9 mouse cellular contexts compared by ENCODE assay signal in the genomic region with DNA sequence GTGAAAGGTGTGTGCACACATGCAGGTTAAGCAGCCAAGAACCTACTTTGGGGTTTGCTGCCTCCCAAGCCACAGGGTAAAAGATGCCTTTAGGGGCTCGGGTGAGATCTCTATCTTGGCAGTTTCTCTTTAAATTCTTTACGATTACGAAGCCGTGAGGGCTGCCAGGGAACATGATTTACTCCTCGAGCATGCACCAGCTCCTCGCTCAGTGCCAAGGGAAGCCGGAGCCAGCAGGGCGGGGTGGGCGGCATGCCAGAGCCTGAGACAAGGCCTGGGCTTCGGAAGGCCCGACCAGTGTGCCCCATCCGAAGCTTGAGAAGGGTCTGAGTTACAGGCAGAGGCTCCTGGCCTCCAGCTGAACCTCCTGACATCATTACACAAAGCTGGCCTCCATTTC. TPM values are rescaled to one million over a fixed set of nuclear protein-coding genes. Genes with fewer than 3 reads are reported as not detected.
DNase-seq lines count a peak whose midpoint lies in the region; ATAC-seq and TF ChIP-seq lines count a peak whose summit lies in the region.
"Had no signal": no experiment of that assay in that cellular context is flagged by ENCODE, and none has a peak within 500 bp of the region (broad histone marks: within the 10 kb centered on the region; RNA-seq: fewer than 3 reads in every experiment).

No protein-coding gene starts in this region.

- no peak overlapping the region for H3K27ac ChIP-seq in kidney, embryonic 14.5 days (ENCODE audit: low read depth, low read length)
- peak overlapping the region; percentile 69; the same call in 1 of the 2 replicates for H3K27ac ChIP-seq in forebrain, postnatal 0 days (ENCODE audit: low read depth, low read length)
- no peak overlapping the region for H3K27ac ChIP-seq in hindbrain, embryonic 14.5 days
- H3K27ac ChIP-seq in midbrain, embryonic 14.5 days (replicated peaks; ENCODE audit: low read depth, low read length) = no peak overlapping the region

- 13% methylated on average over 12 of the region's 12 CpGs for WGBS in kidney, embryonic 14.5 days
- WGBS in forebrain, postnatal 0 days = 26% methylated on average over 12 of the region's 12 CpGs
- 51% methylated on average over 12 of the region's 12 CpGs for WGBS in hindbrain, embryonic 14.5 days
- WGBS in midbrain, embryonic 14.5 days = 60% methylated on average over 12 of the region's 12 CpGs

- peaks cover 100% of the 10 kb centered on the region for H3K4me1 ChIP-seq in kidney, embryonic 14.5 days (ENCODE audit: control insufficient read depth, insufficient read depth, low read length)
- peaks cover 34% of the 10 kb centered on the region for H3K4me1 ChIP-seq in forebrain, postnatal 0 days (ENCODE audit: insufficient read depth)
- H3K4me1 ChIP-seq in hindbrain, embryonic 14.5 days (replicated peaks; ENCODE audit: control insufficient read depth, insufficient read depth, low read length) = peaks cover 73% of the 10 kb centered on the region
- H3K4me1 ChIP-seq in midbrain, embryonic 14.5 days (ENCODE audit: control insufficient read depth, insufficient read depth, low read length) = peaks cover 53% of the 10 kb centered on the region

- H3K9ac ChIP-seq in kidney, embryonic 14.5 days (ENCODE audit: low read depth, low read length) = no peak overlapping the region
- H3K9ac ChIP-seq in forebrain, postnatal 0 days = 0 out of 2 replicates have a peak overlapping the region, but pooled peaks have one; percentile 14
- no peak overlapping the region for H3K9ac ChIP-seq in hindbrain, embryonic 14.5 days
- H3K9ac ChIP-seq in midbrain, embryonic 14.5 days (replicated peaks; ENCODE audit: low read length) = no peak overlapping the region

- no peaks in the 10 kb centered on the region for H3K9me3 ChIP-seq in kidney, embryonic 14.5 days (ENCODE audit: control insufficient read depth, low read length)
- no peaks in the 10 kb centered on the region for H3K9me3 ChIP-seq in forebrain, postnatal 0 days (ENCODE audit: low read length)
- no peaks in the 10 kb centered on the region for H3K9me3 ChIP-seq in hindbrain, embryonic 14.5 days (ENCODE audit: control insufficient read depth, low read length)
- H3K9me3 ChIP-seq in midbrain, embryonic 14.5 days (ENCODE audit: control insufficient read depth, low read length) = no peaks in the 10 kb centered on the region

- H3K4me2 ChIP-seq in kidney, embryonic 14.5 days (replicated peaks; ENCODE audit: low read depth, low read length) = no peak overlapping the region
- no peak overlapping the region for H3K4me2 ChIP-seq in forebrain, postnatal 0 days (ENCODE audit: low read depth)
- H3K4me2 ChIP-seq in hindbrain, embryonic 14.5 days (replicated peaks) = no peak overlapping the region
- no peak overlapping the region for H3K4me2 ChIP-seq in midbrain, embryonic 14.5 days (ENCODE audit: low read length)

- TF ChIP-seq CTCF in forebrain, postnatal 0 days (IDR thresholded peaks at IDR 0.05; ENCODE audit: low read depth) = no peak

- H3K27me3 ChIP-seq in kidney, embryonic 14.5 days (ENCODE audit: control insufficient read depth, insufficient read depth, low read length) = no peaks in the 10 kb centered on the region
- H3K27me3 ChIP-seq in forebrain, postnatal 0 days (ENCODE audit: insufficient read depth, low read length) = no peaks in the 10 kb centered on the region
- H3K27me3 ChIP-seq in hindbrain, embryonic 14.5 days (ENCODE audit: control insufficient read depth, insufficient read depth, low read length) = no peaks in the 10 kb centered on the region
- H3K27me3 ChIP-seq in midbrain, embryonic 14.5 days (ENCODE audit: control insufficient read depth, insufficient read depth, low read length) = no peaks in the 10 kb centered on the region

- DNase-seq in kidney, adult 11 months = peak; percentile 72
- peak; percentile 88 for DNase-seq in forebrain, postnatal 0 days
- peak; percentile 78 for DNase-seq in hindbrain, embryonic 14.5 days (ENCODE audit: low spot score)
- peak; percentile 58 for DNase-seq in left cerebral cortex, adult 11 months (ENCODE audit: low spot score)
- peak; percentile 76 for DNase-seq in midbrain, embryonic 14.5 days
- peak; percentile 87 for DNase-seq in urinary bladder, postnatal 25 days (ENCODE audit: low spot score)

- ATAC-seq in kidney, embryonic 14.5 days (ENCODE audit: low FRiP score, low TSS enrichment) = no peak
- peak; percentile 50; the same call in 1 of the 2 replicates for ATAC-seq in forebrain, postnatal 0 days
- 0 out of 2 replicates have a peak, but pooled peaks have one; percentile 39 for ATAC-seq in hindbrain, embryonic 14.5 days (ENCODE audit: low FRiP score)
- ATAC-seq in midbrain, embryonic 14.5 days (ENCODE audit: low FRiP score, low TSS enrichment) = no peak
- no peak for ATAC-seq in monocyte, adult 5-6 weeks (replicated peaks; ENCODE audit: insufficient number of reproducible peaks, low FRiP score, low TSS enrichment, poor library complexity, severe bottlenecking)

- H3K36me3 ChIP-seq in kidney, embryonic 14.5 days (ENCODE audit: control insufficient read depth, insufficient read depth, low read length) = peaks cover 32% of the 10 kb centered on the region
- peaks cover 21% of the 10 kb centered on the region; the same call in 1 of the 2 replicates for H3K36me3 ChIP-seq in forebrain, postnatal 0 days (ENCODE audit: insufficient read depth)
- H3K36me3 ChIP-seq in hindbrain, embryonic 14.5 days (replicated peaks; ENCODE audit: control insufficient read depth, insufficient read depth) = peaks cover 31% of the 10 kb centered on the region
- H3K36me3 ChIP-seq in midbrain, embryonic 14.5 days (ENCODE audit: control insufficient read depth, insufficient read depth, low read length) = peaks cover 43% of the 10 kb centered on the region

- no peak overlapping the region for H3K4me3 ChIP-seq in kidney, embryonic 14.5 days (ENCODE audit: low read length)
- no peak overlapping the region for H3K4me3 ChIP-seq in forebrain, postnatal 0 days (ENCODE audit: low read depth, low read length)
- H3K4me3 ChIP-seq in hindbrain, embryonic 14.5 days (replicated peaks; ENCODE audit: low read length) = no peak overlapping the region
- no peak overlapping the region for H3K4me3 ChIP-seq in midbrain, embryonic 14.5 days (replicated peaks; ENCODE audit: low read depth, low read length)

RNA-seq across cellular contexts. Expression of a gene that starts 8.7 kb away (rescaled TPM):
- polyA plus RNA-seq in kidney, embryonic 14.5 days (2014; fragmentation: Nextera tagmentation; extraction: Ambion mirVana) = 32.4 and 38.4 TPM in 2 replicates
- 56.6 and 61.4 TPM in 2 replicates for total RNA-seq in forebrain, postnatal 0 days (2014; rRNA removed)
- polyA plus RNA-seq in forebrain, postnatal 0 days (2015; fragmentation: Nextera tagmentation; extraction: Ambion mirVana) = 7.1 and 7.8 TPM in 2 replicates
- polyA plus RNA-seq in hindbrain, embryonic 14.5 days (2014; fragmentation: Nextera tagmentation; extraction: Ambion mirVana) = 17.5 and 17.7 TPM in 2 replicates
- polyA plus RNA-seq in midbrain, embryonic 14.5 days (2014; fragmentation: Nextera tagmentation; extraction: Ambion mirVana) = 34.0 and 37.0 TPM in 2 replicates
- not detected in 3 replicates for total RNA-seq in monocyte, adult 5-6 weeks (2017)

RNA-seq across cellular contexts. Expression of a gene that starts 22.1 kb away (rescaled TPM):
- 4.7 and 5.3 TPM in 2 replicates for polyA plus RNA-seq in kidney, embryonic 14.5 days (2014; fragmentation: Nextera tagmentation; extraction: Ambion mirVana)
- 0.24 TPM in 1 of 2 replicates, not detected in the other for total RNA-seq in forebrain, postnatal 0 days (2014; rRNA removed)
- polyA plus RNA-seq in forebrain, postnatal 0 days (2015; fragmentation: Nextera tagmentation; extraction: Ambion mirVana) = 0.73 and 1.8 TPM in 2 replicates
- 1.3 TPM in 2 replicates for polyA plus RNA-seq in hindbrain, embryonic 14.5 days (2014; fragmentation: Nextera tagmentation; extraction: Ambion mirVana)
- 0.97 and 2.0 TPM in 2 replicates for polyA plus RNA-seq in midbrain, embryonic 14.5 days (2014; fragmentation: Nextera tagmentation; extraction: Ambion mirVana)
- total RNA-seq in monocyte, adult 5-6 weeks (2017) = 1.8 TPM in 1 of 3 replicates, not detected in the others
- polyA plus RNA-seq: spleen, adult 2 months had no signal

RNA-seq across cellular contexts. Expression of a gene that starts 32.3 kb away (rescaled TPM):
- 4.8 and 6.5 TPM in 2 replicates for polyA plus RNA-seq in kidney, embryonic 14.5 days (2014; fragmentation: Nextera tagmentation; extraction: Ambion mirVana)
- 43.5 and 60.9 TPM in 2 replicates for total RNA-seq in forebrain, postnatal 0 days (2014; rRNA removed)
- 38.7 and 39.8 TPM in 2 replicates for polyA plus RNA-seq in forebrain, postnatal 0 days (2015; fragmentation: Nextera tagmentation; extraction: Ambion mirVana)
- 48.3 and 48.5 TPM in 2 replicates for polyA plus RNA-seq in hindbrain, embryonic 14.5 days (2014; fragmentation: Nextera tagmentation; extraction: Ambion mirVana)
- 20.4 and 31.9 TPM in 2 replicates for polyA plus RNA-seq in midbrain, embryonic 14.5 days (2014; fragmentation: Nextera tagmentation; extraction: Ambion mirVana)
- total RNA-seq in monocyte, adult 5-6 weeks (2017) = not detected in 3 replicates

Comparison
In these comparisons a context has a peak if more than half of its experiments do, and no peak if none do; other contexts are left out.
1. ATAC-seq: peak in forebrain, postnatal 0 days (single experiment) and hindbrain, embryonic 14.5 days (single experiment); none in kidney, embryonic 14.5 days (single experiment), midbrain, embryonic 14.5 days (single experiment) and monocyte, adult 5-6 weeks (single experiment).
2. Peak in every context shown above with its lines, with median percentiles within 50 percentile points of each other: DNase-seq.